Mouse (Mus musculus) spleen, embryonic (tissue): ENCODE measurements at regions not wholly inside any gene's neighbourhood (a gene's known extent, or its start where the extent isn't known, plus 50 kb on each side); places are given as distances from the start of the nearest gene placed in this dataset.

Experiments used
- CTCF ChIA-PET: fragments of 350-600 bp; sonication (Branson Sonifier 250); formaldehyde crosslinking; loops from one replicate; lab custom pipeline; 2022; lab: Charles Lee

- CTCF ChIA-PET: no interaction called here
These were observed 53.6 kb upstream of the Mvb12b start for GRCm38 (mm10) chr2:33941316-33941715.

DNA sequence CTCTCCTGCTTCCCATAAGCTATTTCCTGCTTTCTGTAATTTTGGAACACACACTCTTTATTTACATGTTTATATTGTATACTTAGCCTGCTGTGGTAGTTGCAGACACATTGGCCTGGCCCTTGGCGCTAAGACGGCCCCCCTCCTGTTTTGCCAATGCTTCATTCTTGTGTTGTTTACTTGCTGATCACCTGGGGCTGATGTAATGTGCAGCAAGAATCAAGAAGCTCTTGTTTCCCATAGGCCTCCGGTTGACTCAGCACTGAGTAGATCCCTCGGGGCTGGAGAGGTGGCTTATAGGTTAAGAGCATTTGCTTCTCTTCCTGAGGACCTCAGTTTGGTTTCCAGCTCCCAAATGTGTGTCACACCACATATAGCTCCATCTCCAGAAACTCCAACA is 52.1 kb upstream of the Mvb12b start:
- CTCF ChIA-PET: no interaction called here
